Mouse (Mus musculus) heart, adult 18-20 months (tissue): ENCODE results near the gene Ppp4c. TPM values are rescaled to one million over a fixed set of nuclear protein-coding genes. Genes with fewer than 3 reads are reported as not detected.
A peak's percentile ranks its signal among the peaks of the same experiment; 100 is the strongest.

Source experiments
- DNase-seq, 2 experiments: peaks; one replicate each; pipeline ENCODE4 v3.0.0; 2021 to 2022; ENCODE audit warnings: mixed read lengths in 1 of 2
- total RNA-seq, 2 experiments: library from RNA; stranded (reverse); gene quantifications; 2 replicates each; pipeline ENCODE4 v1.2.3; 2021

Gene Ppp4c
- total RNA-seq, 2 experiments from 2014 or later, result 35.6 to 39.0 TPM

DNA sequence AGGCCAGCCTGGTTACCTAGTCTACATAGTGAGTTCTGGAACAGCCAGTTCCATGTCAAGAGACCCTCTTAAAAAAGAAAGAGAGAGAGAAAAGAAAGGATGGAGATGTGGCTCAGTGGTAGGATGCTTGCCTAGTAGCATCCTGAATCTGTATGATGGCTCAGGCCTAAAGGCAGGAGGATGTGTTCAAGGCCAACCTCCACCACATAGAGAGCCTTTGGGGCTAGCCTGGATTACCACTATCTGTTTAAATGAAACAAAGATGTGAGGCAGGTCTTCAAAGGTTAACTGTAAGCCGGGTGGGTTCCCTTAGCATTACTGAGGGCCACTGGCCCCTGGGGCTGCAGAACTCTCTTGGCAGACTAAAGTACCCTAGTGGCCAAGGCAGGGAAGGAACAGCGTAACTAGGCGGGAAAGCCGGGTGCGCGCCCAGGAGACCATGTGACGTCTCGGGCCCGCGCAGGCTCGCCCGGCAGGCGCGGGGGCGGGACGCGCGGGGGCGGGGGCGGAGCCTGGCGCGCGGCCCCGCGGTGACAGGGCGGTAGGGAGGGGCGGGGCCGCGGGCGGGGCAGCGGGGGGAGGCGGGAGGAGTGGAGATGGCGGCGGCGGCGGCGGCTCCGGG lies 33.1 kb downstream of the Ppp4c start, which contains the start of gene Mapk3:
Mapk3 (plus strand) TSS at position 552 of the 622 bp plus-strand sequence.
- DNase-seq, result peak; percentile 90 to 94

DNA sequence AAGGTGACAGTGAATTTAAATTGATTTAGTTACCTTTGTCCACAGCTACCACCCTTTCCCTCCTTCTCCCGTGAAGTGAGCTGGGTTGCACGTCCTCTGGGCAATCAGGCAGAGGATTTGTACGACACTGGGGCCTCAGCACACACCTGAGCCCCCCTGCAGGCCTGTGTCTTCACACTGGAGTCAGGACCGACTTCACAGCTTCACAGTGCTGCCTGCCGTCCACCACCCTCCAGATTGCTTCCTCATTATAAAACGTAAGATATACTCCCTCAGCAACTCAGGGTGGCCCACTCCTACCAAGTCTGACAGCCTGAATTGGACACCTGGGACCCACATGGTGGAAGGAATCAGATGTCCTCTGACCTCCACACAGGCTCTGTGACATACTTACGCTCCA lies 33.8 kb downstream of the Ppp4c start:
- DNase-seq, result no peak

DNA sequence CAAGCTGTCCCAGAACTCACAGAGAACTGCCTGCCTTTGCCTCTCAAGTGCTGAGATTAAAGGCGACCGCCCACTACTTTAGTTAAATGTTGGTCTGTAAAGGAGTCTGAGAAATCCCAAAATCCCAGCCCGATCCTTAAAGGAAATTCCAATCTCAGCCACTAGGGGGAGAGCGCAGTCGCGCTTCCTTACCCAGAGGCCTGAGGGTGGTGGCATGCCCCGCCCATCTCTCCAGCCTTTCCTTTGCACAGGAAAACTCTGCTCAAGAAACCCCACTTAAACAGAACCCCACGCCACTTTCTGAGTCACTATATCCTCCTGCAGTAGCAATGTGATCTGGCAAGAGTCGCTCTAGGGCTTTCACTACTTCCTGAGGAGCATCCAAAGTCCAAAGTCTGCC lies 37.4 kb downstream of the Ppp4c start:
- peak; percentile 84 to 90 for DNase-seq

DNA sequence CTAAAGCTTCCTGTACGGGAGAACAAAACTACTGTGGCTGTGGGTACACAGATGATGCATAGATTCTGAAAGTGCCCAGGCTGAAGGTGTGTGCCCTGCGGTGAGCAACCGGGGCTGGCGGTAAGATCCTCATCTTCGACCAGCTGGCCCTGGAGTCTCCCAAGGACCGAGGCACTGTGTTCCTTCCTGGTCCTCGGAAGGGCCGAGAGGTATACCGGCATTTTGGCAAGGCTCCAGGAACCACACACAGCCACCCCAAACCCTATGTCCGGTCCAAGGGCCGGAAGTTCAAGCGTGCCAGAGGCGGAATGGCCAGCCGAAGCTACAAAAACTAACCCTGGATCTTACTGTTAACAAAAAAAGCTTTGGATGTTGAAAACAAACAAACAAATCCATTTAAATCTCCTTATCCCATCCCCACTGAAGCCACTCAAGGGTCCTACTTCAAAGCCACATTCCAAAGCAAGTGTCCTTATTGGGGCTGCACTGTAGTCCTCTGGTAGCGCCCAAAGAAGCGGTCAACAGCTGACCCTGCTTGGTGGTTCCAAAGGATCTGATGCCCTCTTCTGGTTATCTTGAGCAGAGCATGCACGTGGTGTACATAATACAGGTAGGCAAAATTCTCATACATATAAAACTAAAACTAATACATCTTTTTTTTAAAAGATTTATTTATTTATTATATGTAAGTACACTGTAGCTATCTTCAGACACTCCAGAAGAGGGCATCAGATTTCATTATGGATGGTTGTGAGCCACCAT lies 42.5 kb downstream of the Ppp4c start:
- no peak for DNase-seq

DNA sequence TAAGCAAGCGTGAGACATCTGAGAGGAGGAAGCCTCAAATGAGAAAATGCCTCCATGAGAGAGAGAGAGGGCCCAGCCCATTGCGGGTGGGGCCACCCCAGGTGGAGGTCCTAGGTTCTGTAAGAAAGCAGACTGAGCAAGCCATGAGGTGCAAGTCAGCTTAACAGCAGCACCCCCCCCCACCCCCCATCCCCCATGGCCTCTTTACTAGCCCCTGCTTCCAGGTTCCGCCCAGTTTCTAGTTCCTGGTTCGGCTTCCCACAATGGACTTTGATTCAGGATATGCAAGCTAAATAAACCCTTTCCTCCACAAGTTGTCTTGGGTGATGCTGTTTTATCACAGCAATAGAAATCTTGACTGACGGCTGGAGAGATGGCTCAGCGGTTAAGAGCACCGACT lies 43.5 kb downstream of the Ppp4c start:
- no peak for DNase-seq

DNA sequence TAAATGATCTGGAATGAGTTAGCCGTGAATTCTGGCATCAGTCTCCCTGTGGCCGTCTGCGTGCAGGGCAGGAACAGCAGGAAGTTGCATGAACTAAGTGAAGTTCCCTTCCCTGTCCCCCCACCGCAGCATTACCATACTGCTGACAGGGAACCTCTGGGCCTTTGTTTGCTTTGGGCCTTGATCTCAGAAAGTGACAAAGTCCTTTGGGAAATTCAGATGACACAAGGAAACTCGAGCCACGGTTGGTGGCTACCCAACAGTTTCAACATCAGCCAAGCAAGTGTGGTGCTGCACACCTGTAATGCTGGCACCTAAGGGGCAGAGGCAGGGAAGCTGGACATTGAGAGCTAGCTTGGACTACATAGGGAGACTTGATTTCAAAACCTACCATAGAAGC lies 45.5 kb downstream of the Ppp4c start:
- DNase-seq, result peak in 1 of 2 experiments; percentile 56

DNA sequence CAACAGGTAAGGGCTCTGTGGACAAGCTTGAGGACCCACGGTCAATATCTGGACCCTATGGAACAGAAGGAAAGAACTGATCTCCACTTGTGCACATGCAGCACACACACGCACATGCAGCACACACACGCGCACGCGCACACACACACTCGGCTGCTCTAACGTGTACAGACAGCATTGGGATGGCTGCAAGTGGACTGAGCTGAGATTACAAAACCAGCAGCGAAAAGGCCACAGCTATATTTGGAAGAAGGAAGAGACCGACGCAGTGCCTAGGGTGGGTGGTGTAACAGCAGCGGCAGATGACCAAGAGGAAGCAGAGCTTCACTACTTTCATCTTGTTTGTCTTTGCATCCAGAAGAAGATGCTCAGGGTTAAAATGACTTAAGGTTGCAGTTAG lies 46.2 kb downstream of the Ppp4c start:
- peak in 1 of 2 experiments; percentile 68 for DNase-seq

DNA sequence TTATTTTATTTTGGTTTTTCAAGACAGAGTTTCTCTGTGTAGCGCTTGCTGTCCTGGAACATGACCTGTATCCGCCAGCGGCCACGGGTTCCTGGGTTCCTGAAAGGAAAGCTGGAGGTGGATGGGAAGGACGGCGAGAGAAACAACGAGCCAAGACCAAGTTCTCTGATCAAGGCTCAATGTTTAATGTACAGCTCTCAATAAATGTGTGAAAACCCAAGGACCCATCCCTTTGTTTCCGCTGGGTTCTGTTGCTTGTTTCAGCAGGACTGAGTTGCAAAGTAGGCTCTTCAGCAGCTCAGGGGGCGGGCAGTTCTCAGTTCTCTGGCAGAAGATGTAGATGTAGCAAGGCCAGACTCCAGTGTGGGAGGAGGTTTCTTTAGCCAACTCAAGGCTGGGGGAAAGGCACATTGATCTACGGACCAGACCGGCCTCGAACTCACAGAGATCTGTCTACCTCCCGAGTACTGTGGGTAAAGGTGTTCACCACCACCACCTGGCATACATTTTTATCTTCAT lies 50.3 kb downstream of the Ppp4c start:
- no peak for DNase-seq

DNA sequence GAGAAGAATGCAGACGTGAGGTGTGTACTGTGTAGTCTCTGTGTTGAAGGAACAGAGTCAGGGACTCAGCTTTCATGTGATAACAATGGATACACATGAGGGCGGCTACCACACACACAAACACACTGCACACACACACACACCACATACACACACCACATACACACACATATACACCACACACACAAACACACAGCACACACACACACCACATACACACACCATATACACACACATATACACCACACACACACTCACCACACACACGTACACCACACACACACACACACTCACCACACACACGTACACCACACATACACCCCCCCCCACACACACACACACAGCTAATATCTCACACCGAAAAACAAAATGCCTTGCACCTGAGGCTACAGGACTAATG lies 50.8 kb downstream of the Ppp4c start:
- no peak for DNase-seq

DNA sequence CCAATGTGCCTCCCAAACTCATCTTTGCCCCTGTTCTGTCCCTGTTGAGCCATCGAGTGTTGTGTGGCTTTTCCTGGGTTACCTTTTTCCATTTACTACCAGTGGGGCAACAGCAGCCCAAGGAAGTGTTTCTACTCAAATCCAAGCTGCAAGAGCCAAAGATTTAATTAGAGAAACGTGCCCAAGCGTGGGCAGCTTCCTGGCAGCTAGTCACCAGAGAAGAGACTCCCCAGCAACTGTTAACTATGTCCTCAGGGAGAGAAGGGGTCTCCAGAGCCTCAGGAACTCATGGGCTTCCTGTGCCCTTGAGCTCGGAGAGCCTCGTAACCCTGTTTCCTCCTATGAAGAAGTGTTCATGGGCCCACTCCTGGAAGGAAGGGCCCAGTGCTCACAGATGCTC lies 51.3 kb downstream of the Ppp4c start:
- no peak for DNase-seq

DNA sequence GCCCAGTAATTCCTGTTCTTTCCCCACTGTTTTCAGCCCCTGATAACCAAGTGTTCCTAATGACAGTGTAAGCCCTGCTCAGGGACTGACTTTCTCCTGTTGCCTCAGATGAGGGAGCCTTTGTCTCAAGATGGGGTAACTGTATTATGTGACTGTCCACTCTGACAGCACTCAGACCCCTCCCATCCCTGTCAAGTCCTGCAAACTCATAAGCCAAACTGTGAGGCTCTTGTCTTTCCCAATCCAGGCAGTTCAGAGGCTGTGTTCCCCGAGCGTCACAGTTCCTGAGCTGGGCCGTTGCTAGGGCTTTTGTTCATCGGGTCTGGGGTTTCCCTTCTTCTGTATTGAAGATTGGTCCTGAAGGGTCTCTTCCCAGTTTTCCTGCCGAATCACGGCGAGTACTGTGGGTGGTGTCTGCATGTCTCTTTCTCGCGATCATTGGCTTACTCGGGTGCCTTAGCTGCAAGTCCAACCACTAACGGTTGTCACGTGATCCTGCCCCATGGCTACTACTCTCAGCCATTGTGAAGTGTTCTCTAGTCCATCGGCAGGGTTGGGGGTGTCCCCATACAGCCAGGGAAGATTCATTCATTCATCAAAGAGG lies 52.1 kb downstream of the Ppp4c start:
- no peak for DNase-seq

DNA sequence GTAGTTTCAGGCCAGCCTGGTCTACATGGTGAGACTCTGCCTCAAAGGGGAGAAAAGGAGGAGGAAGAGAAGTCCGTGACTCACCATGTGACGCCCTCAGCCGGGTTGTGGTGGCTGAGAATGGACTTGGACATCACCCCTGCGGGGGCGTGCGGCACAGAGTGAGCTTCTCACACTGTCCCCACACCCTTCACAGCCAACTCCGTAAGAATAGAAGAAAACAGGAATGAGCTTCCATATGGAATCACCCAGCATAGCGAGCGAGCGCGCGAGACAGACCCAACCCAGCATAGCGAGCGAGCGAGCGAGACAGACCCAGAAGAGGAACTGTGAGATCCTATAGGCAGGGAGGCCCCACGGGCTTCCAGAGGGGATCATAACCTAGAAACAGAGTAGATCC lies 52.7 kb downstream of the Ppp4c start:
- no peak for DNase-seq

DNA sequence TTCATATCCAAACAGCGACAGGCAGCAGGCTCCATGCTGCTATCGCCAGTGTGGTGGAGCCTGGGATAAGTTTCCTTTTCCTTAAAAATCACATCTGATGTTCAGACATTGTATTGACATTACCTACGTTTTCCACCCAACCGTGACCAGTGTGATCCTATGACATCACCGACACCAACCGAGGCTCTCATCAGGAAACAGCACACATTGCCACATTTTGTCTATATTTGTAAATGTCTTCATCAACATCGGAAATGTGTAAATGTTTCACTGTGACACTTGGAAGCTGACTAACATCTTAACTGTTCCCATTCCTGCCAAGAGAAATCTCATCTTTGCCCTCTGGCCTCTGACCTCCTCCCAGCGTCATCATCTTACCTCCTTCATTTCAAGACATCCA lies 56.2 kb downstream of the Ppp4c start:
- no peak for DNase-seq

Other genes with a start within 250 kb of the Ppp4c start
- 100 to 1,000 TPM; 142 to 148 TPM for gene Eif3c, start 226.1 kb downstream of the Ppp4c start, total RNA-seq
- under 1 TPM; 0.23 to 0.79 TPM for gene Apobr, start 207.6 kb downstream of the Ppp4c start, total RNA-seq
- gene Cln3, start 206.7 kb downstream of the Ppp4c start, total RNA-seq, result 10 to 100 TPM in 1 of 2 experiments, 1 to 10 TPM in 1; 9.0 to 17.9 TPM
- not detected for gene Il27, start 197.6 kb downstream of the Ppp4c start, total RNA-seq
- 1 to 10 TPM; 6.1 to 8.0 TPM for gene Nupr1, start 161.6 kb downstream of the Ppp4c start, total RNA-seq
- gene Sgf29, start 143.2 kb downstream of the Ppp4c start, total RNA-seq, result 10 to 100 TPM; 24.8 to 26.5 TPM
- gene Sult1a1, start 116.1 kb downstream of the Ppp4c start, total RNA-seq, result 10 to 100 TPM; 31.1 to 44.0 TPM
- 10 to 100 TPM; 60.1 to 60.4 TPM for gene Bola2, start 97.1 kb downstream of the Ppp4c start, total RNA-seq
- 1 to 10 TPM; 3.7 to 4.1 TPM for gene Slx1b, start 96.7 kb downstream of the Ppp4c start, total RNA-seq
- 10 to 100 TPM in 1 of 2 experiments, 1 to 10 TPM in 1; 9.3 to 28.6 TPM for gene Coro1a, start 84.7 kb downstream of the Ppp4c start, total RNA-seq
- gene Mapk3, start 32.9 kb downstream of the Ppp4c start, total RNA-seq, result 10 to 100 TPM; 37.2 to 46.7 TPM
- 1 to 10 TPM in 1 of 2 experiments, under 1 TPM in 1; 0.27 to 1.6 TPM for gene Gdpd3, start 26.2 kb downstream of the Ppp4c start, total RNA-seq
- 10 to 100 TPM; 43.4 to 73.3 TPM for gene Ypel3, start 15.5 kb downstream of the Ppp4c start, total RNA-seq
- gene Tbx6, start 11.0 kb downstream of the Ppp4c start, total RNA-seq, result under 1 TPM; 0.27 to 0.64 TPM
- 1 to 10 TPM; 8.4 to 8.6 TPM for gene Fam57b, start 5.2 kb upstream of the Ppp4c start, total RNA-seq
- not detected for gene 4930451I11Rik, start 39.1 kb upstream of the Ppp4c start, total RNA-seq
- gene Doc2a, start 54.9 kb upstream of the Ppp4c start, total RNA-seq, result not detected
- gene Hirip3, start 69.5 kb upstream of the Ppp4c start, total RNA-seq, result 1 to 10 TPM; 5.0 to 6.4 TPM
- gene Ino80e, start 69.9 kb upstream of the Ppp4c start, total RNA-seq, result 10 to 100 TPM; 17.2 to 19.1 TPM
- gene Taok2, start 92.2 kb upstream of the Ppp4c start, total RNA-seq, result 10 to 100 TPM; 35.6 to 38.4 TPM
- gene Tmem219, start 130.4 kb upstream of the Ppp4c start, total RNA-seq, result 10 to 100 TPM; 10.4 to 10.6 TPM
- gene Kctd13, start 136.4 kb upstream of the Ppp4c start, total RNA-seq, result 1 to 10 TPM; 7.4 to 7.5 TPM
- not detected for gene Asphd1, start 157.1 kb upstream of the Ppp4c start, total RNA-seq
- gene Sez6l2, start 158.1 kb upstream of the Ppp4c start, total RNA-seq, result 1 to 10 TPM; 5.5 to 6.2 TPM
- 10 to 100 TPM; 43.2 to 45.2 TPM for gene Cdipt, start 183.4 kb upstream of the Ppp4c start, total RNA-seq
- gene Cdiptos, start 183.6 kb upstream of the Ppp4c start, total RNA-seq, result under 1 TPM in 1 of 2 experiments, not detected in 1; 0.59 TPM
- 10 to 100 TPM; 59.9 to 68.7 TPM for gene Mvp, start 222.1 kb upstream of the Ppp4c start, total RNA-seq
- gene Pagr1b, start 224.0 kb upstream of the Ppp4c start, total RNA-seq, result not detected
- 10 to 100 TPM in 1 of 2 experiments, 1 to 10 TPM in 1; 8.3 to 10.7 TPM for gene Pagr1a, start 224.9 kb upstream of the Ppp4c start, total RNA-seq
- gene Gm42742, start 228.6 kb upstream of the Ppp4c start, total RNA-seq, result 10 to 100 TPM; 24.6 to 27.3 TPM
- gene Prrt2, start 228.7 kb upstream of the Ppp4c start, total RNA-seq, result under 1 TPM in 1 of 2 experiments, not detected in 1; 0.80 TPM
- gene Maz, start 234.5 kb upstream of the Ppp4c start, total RNA-seq, result 10 to 100 TPM; 55.3 to 57.3 TPM
- gene Kif22, start 250.0 kb upstream of the Ppp4c start, total RNA-seq, result 1 to 10 TPM in 1 of 2 experiments, under 1 TPM in 1; 0.93 to 1.0 TPM